Mouse (Mus musculus): ENCODE measurements around the gene Bola1. TPM values are rescaled to one million over a fixed set of nuclear protein-coding genes. Genes with fewer than 3 reads are reported as not detected.
A peak's percentile ranks its signal among the peaks of the same experiment; 100 is the strongest.

The Bola1 gene
- total RNA-seq, 2 experiments from 2014 or later, result 18.2 to 19.4 TPM

GRCm38 (mm10) chr3:96159820-96160219, 59.7 kb downstream of the Bola1 start:
- no peak for DNase-seq (ENCODE audit: low spot score in 2 of 2)

GRCm38 (mm10) chr3:96155501-96155900, 64.0 kb downstream of the Bola1 start:
- DNase-seq (ENCODE audit: low spot score in 2 of 2), result no peak

DNA sequence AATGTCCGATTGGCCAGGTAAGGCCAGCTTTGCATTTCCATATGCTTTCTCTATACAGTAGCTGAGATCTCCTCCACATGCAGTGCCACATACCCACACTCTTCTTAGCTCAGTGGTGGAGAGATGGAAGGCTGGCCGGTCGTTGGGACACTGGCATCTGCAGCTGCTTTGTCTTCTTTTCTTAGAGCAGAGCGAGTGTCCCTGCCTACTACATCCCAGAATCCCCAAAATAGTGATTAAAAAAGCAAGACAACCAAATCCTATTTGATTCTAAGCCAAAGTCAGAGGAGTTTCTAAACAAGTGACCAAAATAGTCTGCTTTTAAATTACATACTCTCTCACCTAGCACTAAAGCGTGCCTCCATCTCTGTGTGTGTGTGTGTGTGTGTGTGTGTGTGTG, 66.9 kb downstream of the Bola1 start:
- no peak for DNase-seq (ENCODE audit: low spot score in 2 of 2)

- no peak for DNase-seq (ENCODE audit: low spot score in 2 of 2)
These were observed 67.7 kb downstream of the Bola1 start for GRCm38 (mm10) chr3:96151836-96152235.

DNA sequence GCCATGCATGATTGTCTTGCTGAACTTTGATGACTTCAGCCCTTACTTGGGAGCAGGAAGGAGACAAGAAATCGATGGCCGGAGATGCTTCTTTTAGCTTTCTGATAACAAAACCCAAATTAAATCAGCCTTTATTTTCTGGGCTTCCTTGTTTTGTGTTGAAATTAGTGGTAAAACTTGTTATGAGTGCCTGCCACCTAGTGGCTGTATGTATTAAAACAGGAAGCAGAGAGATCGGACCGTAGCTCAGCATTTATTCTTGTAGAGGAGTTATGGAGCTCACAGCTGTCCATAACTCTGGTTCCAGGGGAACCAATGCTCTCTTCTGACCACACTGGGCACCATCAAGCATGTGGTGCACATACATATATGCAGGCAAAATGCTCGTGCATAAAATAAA, 71.6 kb downstream of the Bola1 start:
- DNase-seq (ENCODE audit: low spot score in 2 of 2), result peak; percentile 61 to 88

Small RNAs within 50 kb of the gene (microRNA-seq; reads per million reads assigned to microRNA genes)
- gene Gm44492, result 0 reads per million in 2 experiments
- 0 reads per million in 2 experiments for gene Gm47311
- 0 reads per million in 2 experiments for gene Gm47313

Other genes starting within 250 kb of the Bola1 start
- 10 to 100 TPM; 40.5 to 42.5 TPM for gene Plekho1, start 223.7 kb downstream of the Bola1 start, total RNA-seq (2021)
- 10 to 100 TPM; 43.7 to 45.6 TPM for gene Vps45, start 161.2 kb downstream of the Bola1 start, total RNA-seq (2021)
- gene Otud7b, start 115.2 kb downstream of the Bola1 start, total RNA-seq (2021), result 10 to 100 TPM; 40.1 to 40.8 TPM
- 1 to 10 TPM; 4.0 to 6.8 TPM for gene Mtmr11, start 57.7 kb downstream of the Bola1 start, total RNA-seq (2021)
- gene Sf3b4, start 47.4 kb downstream of the Bola1 start, total RNA-seq (2021), result 10 to 100 TPM; 50.4 to 51.0 TPM
- gene Sv2a, start 38.6 kb downstream of the Bola1 start, total RNA-seq (2021), result 100 to 1,000 TPM; 359 to 373 TPM
- gene Hist2h2ab, start 156 bp upstream of the Bola1 start, total RNA-seq (2021), result 10 to 100 TPM; 10.4 to 10.6 TPM
- 10 to 100 TPM; 24.5 to 27.2 TPM for gene Hist2h2ac, start 1.2 kb upstream of the Bola1 start, total RNA-seq (2021)
- gene Hist2h2be, start 1.4 kb upstream of the Bola1 start, total RNA-seq (2021), result 1 to 10 TPM; 8.3 to 9.0 TPM
- 10 to 100 TPM in 1 of 2 experiments, 1 to 10 TPM in 1; 7.7 to 11.1 TPM for gene Hist2h3c2, start 19.4 kb upstream of the Bola1 start, total RNA-seq (2021)
- 100 to 1,000 TPM; 207 to 216 TPM for gene Hist2h2aa2, start 20.6 kb upstream of the Bola1 start, total RNA-seq (2021)
- gene Hist2h2aa1, start 25.8 kb upstream of the Bola1 start, total RNA-seq (2021), result 10 to 100 TPM in 1 of 2 experiments, 1 to 10 TPM in 1; 8.7 to 12.8 TPM
- not detected for gene Hist2h3c1, start 27.0 kb upstream of the Bola1 start, total RNA-seq (2021)
- gene Hist2h4, start 43.6 kb upstream of the Bola1 start, total RNA-seq (2021), result 10 to 100 TPM; 33.3 to 33.7 TPM
- 10 to 100 TPM; 35.3 to 37.8 TPM for gene Hist2h3b, start 48.9 kb upstream of the Bola1 start, total RNA-seq (2021)
- gene Hist2h2bb, start 50.0 kb upstream of the Bola1 start, total RNA-seq (2021), result 100 to 1,000 TPM; 146 to 147 TPM
- 1 to 10 TPM; 1.9 to 3.8 TPM for gene Fcgr1, start 74.3 kb upstream of the Bola1 start, total RNA-seq (2021)
- not detected for gene BC107364, start 232.6 kb upstream of the Bola1 start, total RNA-seq (2021)

All from layer of hippocampus, adult 18-20 months (tissue).